7 mouse cellular contexts compared by ENCODE assay signal in the genomic region with DNA sequence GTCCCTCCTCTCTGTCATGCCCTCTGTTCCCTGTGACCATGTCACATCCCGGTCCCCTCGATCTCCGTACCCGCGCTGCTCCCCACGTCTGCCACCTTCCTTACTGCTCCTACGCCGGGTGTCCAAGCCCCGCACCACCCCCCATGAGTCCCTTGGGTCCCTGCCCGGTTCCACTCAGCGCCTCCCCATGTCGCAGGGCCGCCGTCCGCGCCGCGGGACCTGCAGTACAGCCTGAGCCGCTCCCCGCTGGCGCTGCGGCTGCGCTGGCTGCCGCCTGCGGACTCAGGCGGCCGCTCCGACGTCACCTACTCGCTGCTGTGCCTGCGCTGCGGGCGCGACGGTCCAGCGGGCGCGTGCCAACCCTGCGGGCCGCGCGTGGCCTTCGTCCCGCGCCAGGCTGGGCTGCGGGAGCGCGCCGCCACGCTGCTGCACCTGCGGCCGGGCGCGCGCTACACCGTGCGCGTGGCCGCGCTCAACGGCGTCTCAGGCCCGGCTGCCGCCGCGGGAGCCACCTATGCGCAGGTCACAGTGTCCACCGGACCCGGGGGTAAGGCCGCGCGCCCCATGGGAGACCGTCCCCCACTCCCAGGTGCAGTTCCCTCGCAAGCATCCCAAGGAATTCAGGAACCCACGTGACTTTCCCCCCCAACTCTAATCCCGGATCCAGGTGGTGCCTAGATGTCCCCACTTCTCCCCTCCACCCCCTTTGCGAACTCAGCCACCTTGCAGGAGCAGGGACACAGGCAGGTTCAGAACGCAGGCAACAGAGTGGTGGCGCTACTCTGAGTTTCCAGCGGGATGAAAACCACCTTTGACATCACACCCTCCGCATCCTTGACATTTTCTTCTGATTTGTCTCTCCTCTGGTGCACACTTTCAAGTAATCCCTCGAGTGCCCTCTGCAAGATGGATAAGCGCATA. TPM values are rescaled to one million over a fixed set of nuclear protein-coding genes. Genes with fewer than 3 reads are reported as not detected.
DNase-seq lines count a peak whose midpoint lies in the region; ATAC-seq and TF ChIP-seq lines count a peak whose summit lies in the region.

No protein-coding gene starts in this region.

- ATAC-seq in megakaryocyte, adult 5-6 weeks (ENCODE audit: poor library complexity, severe bottlenecking) = no peak
- ATAC-seq in hindbrain, embryonic 15.5 days (ENCODE audit: low FRiP score, low read depth) = peak; percentile 89
- no peak for ATAC-seq in liver, postnatal 0 days
- no peak for ATAC-seq in stomach, embryonic 14.5 days (ENCODE audit: insufficient number of reproducible peaks, insufficient read depth, low FRiP score, low read depth)

- H3K9me3 ChIP-seq in megakaryocyte, embryonic 14.5 days = no peaks in the 10 kb centered on the region
- H3K9me3 ChIP-seq in embryonic facial prominence, embryonic 10.5 days = no peaks in the 10 kb centered on the region
- no peaks in the 10 kb centered on the region for H3K9me3 ChIP-seq in hindbrain, embryonic 15.5 days
- no peaks in the 10 kb centered on the region for H3K9me3 ChIP-seq in liver, postnatal 0 days (ENCODE audit: low read length)
- no peaks in the 10 kb centered on the region for H3K9me3 ChIP-seq in stomach, embryonic 14.5 days (ENCODE audit: control insufficient read depth, low read depth, low read length)

- DNase-seq in embryonic facial prominence, embryonic 10.5 days (ENCODE audit: low spot score) = peak; percentile 52
- DNase-seq in liver, postnatal 0 days = no peak
- DNase-seq in urinary bladder, postnatal 4 days (ENCODE audit: low spot score in 2 of 2) = no peak

- TF ChIP-seq EP300 in liver, postnatal 0 days (IDR thresholded peaks at IDR 0.05; ENCODE audit: low read depth) = no peak

- peaks cover 86% of the 10 kb centered on the region for H3K27me3 ChIP-seq in megakaryocyte, embryonic 14.5 days (replicated peaks)
- H3K27me3 ChIP-seq in embryonic facial prominence, embryonic 10.5 days (replicated peaks; ENCODE audit: low read depth, poor library complexity, severe bottlenecking) = peaks cover 95% of the 10 kb centered on the region
- H3K27me3 ChIP-seq in hindbrain, embryonic 15.5 days = peaks cover 26% of the 10 kb centered on the region
- peaks cover 38% of the 10 kb centered on the region for H3K27me3 ChIP-seq in liver, postnatal 0 days (ENCODE audit: insufficient read depth, low read length)
- H3K27me3 ChIP-seq in stomach, embryonic 14.5 days (ENCODE audit: control insufficient read depth, insufficient read depth, low read length) = peaks cover 41% of the 10 kb centered on the region

- H3K27ac ChIP-seq in embryonic facial prominence, embryonic 10.5 days (replicated peaks) = peak overlapping the region; percentile 7; the same call in 1 of the 2 replicates
- 0 out of 2 replicates have a peak overlapping the region, but pooled peaks have one; percentile 36 for H3K27ac ChIP-seq in hindbrain, embryonic 15.5 days (replicated peaks)
- no peak overlapping the region for H3K27ac ChIP-seq in liver, postnatal 0 days (ENCODE audit: low read depth)
- no peak overlapping the region for H3K27ac ChIP-seq in stomach, embryonic 14.5 days (ENCODE audit: low read length)

- peak overlapping the region; percentile 76 for H3K4me2 ChIP-seq in hindbrain, embryonic 15.5 days
- peak overlapping the region; percentile 57 for H3K4me2 ChIP-seq in liver, postnatal 0 days (ENCODE audit: low read depth, low read length)
- peak overlapping the region; percentile 55 for H3K4me2 ChIP-seq in stomach, embryonic 14.5 days (replicated peaks; ENCODE audit: low read depth, low read length)

- H3K36me3 ChIP-seq in megakaryocyte, embryonic 14.5 days (replicated peaks; ENCODE audit: low read length) = no peaks in the 10 kb centered on the region
- no peaks in the 10 kb centered on the region for H3K36me3 ChIP-seq in embryonic facial prominence, embryonic 10.5 days (replicated peaks)
- H3K36me3 ChIP-seq in hindbrain, embryonic 15.5 days = no peaks in the 10 kb centered on the region
- H3K36me3 ChIP-seq in liver, postnatal 0 days (replicated peaks; ENCODE audit: insufficient read depth, low read length) = no peaks in the 10 kb centered on the region
- no peaks in the 10 kb centered on the region for H3K36me3 ChIP-seq in stomach, embryonic 14.5 days (ENCODE audit: control insufficient read depth, insufficient read depth, low read length)

- H3K9ac ChIP-seq in hindbrain, embryonic 15.5 days = peak overlapping the region; percentile 47
- H3K9ac ChIP-seq in liver, postnatal 0 days (replicated peaks) = no peak overlapping the region
- H3K9ac ChIP-seq in stomach, embryonic 14.5 days (replicated peaks; ENCODE audit: low read depth, low read length) = no peak overlapping the region

- peak overlapping the region; percentile 79 for H3K4me3 ChIP-seq in megakaryocyte, embryonic 14.5 days (replicated peaks)
- H3K4me3 ChIP-seq in embryonic facial prominence, embryonic 10.5 days = peak overlapping the region; percentile 56
- peak overlapping the region; percentile 48 for H3K4me3 ChIP-seq in hindbrain, embryonic 15.5 days
- peak overlapping the region; percentile 17; the same call in 1 of the 2 replicates for H3K4me3 ChIP-seq in liver, postnatal 0 days (ENCODE audit: low read depth, low read length)
- H3K4me3 ChIP-seq in stomach, embryonic 14.5 days (ENCODE audit: low read depth, low read length) = peak overlapping the region; percentile 25

- H3K4me1 ChIP-seq in megakaryocyte, embryonic 14.5 days = peaks cover 16% of the 10 kb centered on the region
- peaks cover 37% of the 10 kb centered on the region for H3K4me1 ChIP-seq in embryonic facial prominence, embryonic 10.5 days
- peaks cover 25% of the 10 kb centered on the region for H3K4me1 ChIP-seq in hindbrain, embryonic 15.5 days (replicated peaks)
- no peaks in the 10 kb centered on the region for H3K4me1 ChIP-seq in liver, postnatal 0 days (ENCODE audit: insufficient read depth)
- no peaks in the 10 kb centered on the region for H3K4me1 ChIP-seq in stomach, embryonic 14.5 days (ENCODE audit: control insufficient read depth, insufficient read depth, low read length)

- 2% methylated on average over 83 of the region's 83 CpGs for WGBS in embryonic facial prominence, embryonic 10.5 days
- WGBS in hindbrain, embryonic 15.5 days = 2% methylated on average over 74 of the region's 83 CpGs
- 3% methylated on average over 82 of the region's 83 CpGs for WGBS in liver, postnatal 0 days (ENCODE audit: insufficient replicate concordance)
- WGBS in stomach, embryonic 14.5 days = 2% methylated on average over 81 of the region's 83 CpGs

- TF ChIP-seq CTCF in liver, postnatal 0 days (IDR thresholded peaks at IDR 0.05; ENCODE audit: low read depth) = no peak

RNA-seq across cellular contexts. Expression of gene Epha10, which starts 14.1 kb away (rescaled TPM):
- not detected in 2 replicates for polyA plus RNA-seq in megakaryocyte, embryonic 14.5 days (2012; ENCODE audit: insufficient read depth, low replicate concordance)
- not detected in 2 replicates for total RNA-seq in megakaryocyte, adult 5-6 weeks (2015)
- total RNA-seq in megakaryocyte, adult 5-6 weeks (2017) = not detected in 2 replicates
- polyA plus RNA-seq in embryonic facial prominence, embryonic 10.5 days (2016; fragmentation: Nextera tagmentation; extraction: Ambion mirVana) = 1.1 and 1.6 TPM in 2 replicates
- 12.8 and 13.5 TPM in 2 replicates for polyA plus RNA-seq in hindbrain, embryonic 15.5 days (2015; fragmentation: Nextera tagmentation; extraction: Ambion mirVana)
- 0.04 TPM in 1 of 2 replicates, not detected in the other for polyA plus RNA-seq in liver, postnatal 0 days (2015; fragmentation: Nextera tagmentation; extraction: Ambion mirVana)
- 0.21 and 0.56 TPM in 2 replicates for polyA plus RNA-seq in stomach, embryonic 14.5 days (2014; fragmentation: Nextera tagmentation; extraction: Ambion mirVana)

RNA-seq across cellular contexts. Expression of gene Maneal, which starts 32.8 kb away (rescaled TPM):
- polyA plus RNA-seq in megakaryocyte, embryonic 14.5 days (2012; ENCODE audit: insufficient read depth, low replicate concordance) = not detected in 2 replicates
- total RNA-seq in megakaryocyte, adult 5-6 weeks (2015) = 0.93 TPM in 1 of 2 replicates, not detected in the other
- not detected in 2 replicates for total RNA-seq in megakaryocyte, adult 5-6 weeks (2017)
- polyA plus RNA-seq in embryonic facial prominence, embryonic 10.5 days (2016; fragmentation: Nextera tagmentation; extraction: Ambion mirVana) = 1.0 and 1.2 TPM in 2 replicates
- polyA plus RNA-seq in hindbrain, embryonic 15.5 days (2015; fragmentation: Nextera tagmentation; extraction: Ambion mirVana) = 15.9 and 16.0 TPM in 2 replicates
- not detected in 2 replicates for polyA plus RNA-seq in liver, postnatal 0 days (2015; fragmentation: Nextera tagmentation; extraction: Ambion mirVana)
- 1.6 and 1.7 TPM in 2 replicates for polyA plus RNA-seq in stomach, embryonic 14.5 days (2014; fragmentation: Nextera tagmentation; extraction: Ambion mirVana)

RNA-seq across cellular contexts. Expression of gene 9930104L06Rik, which starts 42.1 kb away (rescaled TPM):
- polyA plus RNA-seq in megakaryocyte, embryonic 14.5 days (2012; ENCODE audit: insufficient read depth, low replicate concordance) = 1.6 TPM in 1 of 2 replicates, not detected in the other
- total RNA-seq in megakaryocyte, adult 5-6 weeks (2015) = 2.4 and 4.0 TPM in 2 replicates
- 6.7 and 7.8 TPM in 2 replicates for total RNA-seq in megakaryocyte, adult 5-6 weeks (2017)
- 17.6 and 18.0 TPM in 2 replicates for polyA plus RNA-seq in embryonic facial prominence, embryonic 10.5 days (2016; fragmentation: Nextera tagmentation; extraction: Ambion mirVana)
- 13.1 and 15.1 TPM in 2 replicates for polyA plus RNA-seq in hindbrain, embryonic 15.5 days (2015; fragmentation: Nextera tagmentation; extraction: Ambion mirVana)
- polyA plus RNA-seq in liver, postnatal 0 days (2015; fragmentation: Nextera tagmentation; extraction: Ambion mirVana) = 2.4 and 2.6 TPM in 2 replicates
- 5.0 and 6.0 TPM in 2 replicates for polyA plus RNA-seq in stomach, embryonic 14.5 days (2014; fragmentation: Nextera tagmentation; extraction: Ambion mirVana)

RNA-seq across cellular contexts. Expression of gene 1110065P20Rik, which starts 43.8 kb away (rescaled TPM):
- 19.3 and 30.5 TPM in 2 replicates for polyA plus RNA-seq in megakaryocyte, embryonic 14.5 days (2012; ENCODE audit: insufficient read depth, low replicate concordance)
- 5.8 and 6.3 TPM in 2 replicates for total RNA-seq in megakaryocyte, adult 5-6 weeks (2015)
- total RNA-seq in megakaryocyte, adult 5-6 weeks (2017) = 1.6 and 1.7 TPM in 2 replicates
- polyA plus RNA-seq in embryonic facial prominence, embryonic 10.5 days (2016; fragmentation: Nextera tagmentation; extraction: Ambion mirVana) = 38.9 and 40.3 TPM in 2 replicates
- polyA plus RNA-seq in hindbrain, embryonic 15.5 days (2015; fragmentation: Nextera tagmentation; extraction: Ambion mirVana) = 98.8 and 103 TPM in 2 replicates
- 19.1 and 23.8 TPM in 2 replicates for polyA plus RNA-seq in liver, postnatal 0 days (2015; fragmentation: Nextera tagmentation; extraction: Ambion mirVana)
- 60.1 and 69.1 TPM in 2 replicates for polyA plus RNA-seq in stomach, embryonic 14.5 days (2014; fragmentation: Nextera tagmentation; extraction: Ambion mirVana)

RNA-seq across cellular contexts. Expression of gene Yrdc, which starts 44.3 kb away (rescaled TPM):
- 13.4 and 15.0 TPM in 2 replicates for polyA plus RNA-seq in megakaryocyte, embryonic 14.5 days (2012; ENCODE audit: insufficient read depth, low replicate concordance)
- total RNA-seq in megakaryocyte, adult 5-6 weeks (2015) = 19.7 and 21.3 TPM in 2 replicates
- 19.1 and 48.6 TPM in 2 replicates for total RNA-seq in megakaryocyte, adult 5-6 weeks (2017)
- polyA plus RNA-seq in embryonic facial prominence, embryonic 10.5 days (2016; fragmentation: Nextera tagmentation; extraction: Ambion mirVana) = 40.4 and 41.1 TPM in 2 replicates
- polyA plus RNA-seq in hindbrain, embryonic 15.5 days (2015; fragmentation: Nextera tagmentation; extraction: Ambion mirVana) = 46.3 and 50.4 TPM in 2 replicates
- polyA plus RNA-seq in liver, postnatal 0 days (2015; fragmentation: Nextera tagmentation; extraction: Ambion mirVana) = 15.4 and 18.4 TPM in 2 replicates
- 31.6 and 39.6 TPM in 2 replicates for polyA plus RNA-seq in stomach, embryonic 14.5 days (2014; fragmentation: Nextera tagmentation; extraction: Ambion mirVana)

Comparison
In these comparisons a context has a peak if more than half of its experiments do, and no peak if none do; other contexts are left out.
1. H3K4me3 ChIP-seq: peak in every context shown above with its lines; median percentile 79 in megakaryocyte, embryonic 14.5 days; 56 in embryonic facial prominence, embryonic 10.5 days; 48 in hindbrain, embryonic 15.5 days; 25 in stomach, embryonic 14.5 days; 17 in liver, postnatal 0 days.
2. H3K27ac ChIP-seq: peak in embryonic facial prominence, embryonic 10.5 days (single experiment) and hindbrain, embryonic 15.5 days (single experiment); none in liver, postnatal 0 days (single experiment) and stomach, embryonic 14.5 days (single experiment).
3. Peak in every context shown above with its lines, with median percentiles within 50 percentile points of each other: H3K4me2 ChIP-seq.